Mouse (Mus musculus): ENCODE results near the gene Mettl7b. TPM values are rescaled to one million over a fixed set of nuclear protein-coding genes. Genes with fewer than 3 reads are reported as not detected.
A peak's percentile ranks its signal among the peaks of the same experiment; 100 is the strongest.

Mettl7b gene
- polyA plus RNA-seq, 1 experiment = 0.77 TPM

GRCm38 (mm10) chr10:128915550-128915949 is 45.2 kb downstream of the Mettl7b start:
- TF ChIP-seq POLR2A (IDR thresholded peaks at IDR 0.05; ENCODE audit: borderline replicate concordance, extremely low read depth, low read depth, low read length) (no peak), CTCF (IDR thresholded peaks at IDR 0.05; ENCODE audit: insufficient read depth, low read length) (no peak)
- H3K4me1 ChIP-seq (ENCODE audit: control insufficient read depth, insufficient read depth, low read length) = no peaks in the 10 kb centered on the region
- no peak overlapping the region for H3K4me3 ChIP-seq (replicated peaks; ENCODE audit: extremely low read depth, low read depth, low read length)
- 93% methylated on average over 2 of the region's 2 CpGs for WGBS
- no peak for DNase-seq

- no peak for DNase-seq
- Histone ChIP-seq H3K4me1 (ENCODE audit: control insufficient read depth, insufficient read depth, low read length) (no peaks in the 10 kb centered on the region), H3K4me3 (replicated peaks; ENCODE audit: extremely low read depth, low read depth, low read length) (no peak overlapping the region)
- WGBS = 84% methylated on average over 12 of the region's 12 CpGs
- TF ChIP-seq POLR2A (IDR thresholded peaks at IDR 0.05; ENCODE audit: borderline replicate concordance, extremely low read depth, low read depth, low read length) (0 out of 2 replicates have a peak, but pooled peaks have one; percentile 20), CTCF (IDR thresholded peaks at IDR 0.05; ENCODE audit: insufficient read depth, low read length) (no peak)
These were observed 47.1 kb downstream of the Mettl7b start for GRCm38 (mm10) chr10:128913696-128914095.

GRCm38 (mm10) chr10:128913219-128913618 is 47.6 kb downstream of the Mettl7b start:
- Histone ChIP-seq H3K4me1 (ENCODE audit: control insufficient read depth, insufficient read depth, low read length) (no peaks in the 10 kb centered on the region), H3K4me3 (replicated peaks; ENCODE audit: extremely low read depth, low read depth, low read length) (no peak overlapping the region)
- peak; percentile 87 for TF ChIP-seq CTCF (IDR thresholded peaks at IDR 0.05; ENCODE audit: insufficient read depth, low read length)
- TF ChIP-seq POLR2A (IDR thresholded peaks at IDR 0.05; ENCODE audit: borderline replicate concordance, extremely low read depth, low read depth, low read length) = no peak
- 3% methylated on average over 5 of the region's 5 CpGs for WGBS
- DNase-seq = peak; percentile 85

GRCm38 (mm10) chr10:128912791-128913190 is 48.0 kb downstream of the Mettl7b start:
- WGBS = 70% methylated on average over 4 of the region's 4 CpGs
- DNase-seq = no peak
- no peak for TF ChIP-seq CTCF (IDR thresholded peaks at IDR 0.05; ENCODE audit: insufficient read depth, low read length)
- TF ChIP-seq POLR2A (IDR thresholded peaks at IDR 0.05; ENCODE audit: borderline replicate concordance, extremely low read depth, low read depth, low read length) = no peak
- Histone ChIP-seq H3K4me1 (ENCODE audit: control insufficient read depth, insufficient read depth, low read length) (no peaks in the 10 kb centered on the region), H3K4me3 (replicated peaks; ENCODE audit: extremely low read depth, low read depth, low read length) (no peak overlapping the region)

GRCm38 (mm10) chr10:128912268-128912667 is 48.5 kb downstream of the Mettl7b start:
- TF ChIP-seq POLR2A (IDR thresholded peaks at IDR 0.05; ENCODE audit: borderline replicate concordance, extremely low read depth, low read depth, low read length) (no peak), CTCF (IDR thresholded peaks at IDR 0.05; ENCODE audit: insufficient read depth, low read length) (no peak)
- DNase-seq = no peak
- H3K4me3 ChIP-seq (replicated peaks; ENCODE audit: extremely low read depth, low read depth, low read length) = no peak overlapping the region
- 83% methylated on average over 4 of the region's 4 CpGs for WGBS
- H3K4me1 ChIP-seq (ENCODE audit: control insufficient read depth, insufficient read depth, low read length) = no peaks in the 10 kb centered on the region

GRCm38 (mm10) chr10:128911430-128911829 is 49.4 kb downstream of the Mettl7b start:
- H3K4me1 ChIP-seq (ENCODE audit: control insufficient read depth, insufficient read depth, low read length) = no peaks in the 10 kb centered on the region
- TF ChIP-seq CTCF (IDR thresholded peaks at IDR 0.05; ENCODE audit: insufficient read depth, low read length) (no peak), POLR2A (IDR thresholded peaks at IDR 0.05; ENCODE audit: borderline replicate concordance, extremely low read depth, low read depth, low read length) (no peak)
- DNase-seq = no peak
- H3K4me3 ChIP-seq (replicated peaks; ENCODE audit: extremely low read depth, low read depth, low read length) = no peak overlapping the region
- 79% methylated on average over 6 of the region's 6 CpGs for WGBS

- WGBS = 2% methylated on average over 65 of the region's 66 CpGs
- H3K4me3 ChIP-seq (replicated peaks; ENCODE audit: extremely low read depth, low read depth, low read length) = peak overlapping the region; percentile 65
- peak; percentile 54 for DNase-seq
- TF ChIP-seq CTCF (IDR thresholded peaks at IDR 0.05; ENCODE audit: insufficient read depth, low read length) = no peak
- TF ChIP-seq POLR2A (IDR thresholded peaks at IDR 0.05; ENCODE audit: borderline replicate concordance, extremely low read depth, low read depth, low read length) = no peak
- no peaks in the 10 kb centered on the region for H3K4me1 ChIP-seq (ENCODE audit: control insufficient read depth, insufficient read depth, low read length)
These were observed 50.5 kb downstream of the Mettl7b start for GRCm38 (mm10) chr10:128910066-128910841.

GRCm38 (mm10) chr10:128909567-128910028 is 51.2 kb downstream of the Mettl7b start:
- Histone ChIP-seq H3K4me3 (replicated peaks; ENCODE audit: extremely low read depth, low read depth, low read length) (peak overlapping the region; percentile 65), H3K4me1 (ENCODE audit: control insufficient read depth, insufficient read depth, low read length) (no peaks in the 10 kb centered on the region)
- TF ChIP-seq CTCF (IDR thresholded peaks at IDR 0.05; ENCODE audit: insufficient read depth, low read length) (no peak), POLR2A (IDR thresholded peaks at IDR 0.05; ENCODE audit: borderline replicate concordance, extremely low read depth, low read depth, low read length) (peak; percentile 51)
- DNase-seq = peak; percentile 81
- 3% methylated on average over 36 of the region's 41 CpGs for WGBS

- WGBS = 67% methylated on average over 13 of the region's 13 CpGs
- no peak for TF ChIP-seq CTCF (IDR thresholded peaks at IDR 0.05; ENCODE audit: insufficient read depth, low read length)
- no peak for TF ChIP-seq POLR2A (IDR thresholded peaks at IDR 0.05; ENCODE audit: borderline replicate concordance, extremely low read depth, low read depth, low read length)
- Histone ChIP-seq H3K4me3 (replicated peaks; ENCODE audit: extremely low read depth, low read depth, low read length) (peak overlapping the region; percentile 65), H3K4me1 (ENCODE audit: control insufficient read depth, insufficient read depth, low read length) (no peaks in the 10 kb centered on the region)
- no peak for DNase-seq
These were observed 51.9 kb downstream of the Mettl7b start for GRCm38 (mm10) chr10:128908778-128909448.

Other genes starting within 250 kb of the Mettl7b start
- 38.4 and 53.7 TPM in 2 replicates for gene Dgka, start 216.1 kb downstream of the Mettl7b start, polyA plus RNA-seq (2012; rRNA removed)
- 15.9 and 22.4 TPM in 2 replicates for gene Pym1, start 213.1 kb downstream of the Mettl7b start, polyA plus RNA-seq (2012; rRNA removed)
- gene Mmp19, start 170.1 kb downstream of the Mettl7b start, polyA plus RNA-seq (2012; rRNA removed) = 10.0 and 10.3 TPM in 2 replicates
- 14.8 and 22.7 TPM in 2 replicates for gene Dnajc14, start 156.9 kb downstream of the Mettl7b start, polyA plus RNA-seq (2012; rRNA removed)
- gene Tmem198b, start 156.6 kb downstream of the Mettl7b start, polyA plus RNA-seq (2012; rRNA removed) = 18.3 and 20.6 TPM in 2 replicates
- 3.4 and 9.9 TPM in 2 replicates for gene Sarnp, start 143.7 kb downstream of the Mettl7b start, polyA plus RNA-seq (2012; rRNA removed)
- gene Ormdl2, start 139.3 kb downstream of the Mettl7b start, polyA plus RNA-seq (2012; rRNA removed) = 47.5 and 64.6 TPM in 2 replicates
- gene Gdf11, start 69.3 kb downstream of the Mettl7b start, polyA plus RNA-seq (2012; rRNA removed) = 0.45 and 0.99 TPM in 2 replicates
- 110 and 132 TPM in 2 replicates for gene Cd63, start 60.0 kb downstream of the Mettl7b start, polyA plus RNA-seq (2012; rRNA removed)
- gene Rdh5, start 38.1 kb downstream of the Mettl7b start, polyA plus RNA-seq (2012; rRNA removed) = 20.1 and 20.3 TPM in 2 replicates
- gene Bloc1s1, start 37.0 kb downstream of the Mettl7b start, polyA plus RNA-seq (2012; rRNA removed) = 171 and 192 TPM in 2 replicates
- gene Itga7, start 27.2 kb downstream of the Mettl7b start, polyA plus RNA-seq (2012; rRNA removed) = 31.5 and 37.6 TPM in 2 replicates
- not detected in 2 replicates for gene Olfr9, start 28.4 kb upstream of the Mettl7b start, polyA plus RNA-seq (2012; rRNA removed)
- gene Olfr763, start 49.8 kb upstream of the Mettl7b start, polyA plus RNA-seq (2012; rRNA removed) = not detected in 2 replicates
- not detected in 2 replicates for gene Olfr764-ps1, start 78.9 kb upstream of the Mettl7b start, polyA plus RNA-seq (2012; rRNA removed)
- not detected in 2 replicates for gene Olfr765, start 89.0 kb upstream of the Mettl7b start, polyA plus RNA-seq (2012; rRNA removed)
- gene Olfr766-ps1, start 108.0 kb upstream of the Mettl7b start, polyA plus RNA-seq (2012; rRNA removed) = not detected in 2 replicates
- gene Olfr767, start 121.9 kb upstream of the Mettl7b start, polyA plus RNA-seq (2012; rRNA removed) = not detected in 2 replicates
- gene Olfr768, start 138.4 kb upstream of the Mettl7b start, polyA plus RNA-seq (2012; rRNA removed) = not detected in 2 replicates
- gene Olfr769, start 156.9 kb upstream of the Mettl7b start, polyA plus RNA-seq (2012; rRNA removed) = not detected in 2 replicates
- not detected in 2 replicates for gene Olfr770, start 178.0 kb upstream of the Mettl7b start, polyA plus RNA-seq (2012; rRNA removed)
- not detected in 2 replicates for gene Olfr771, start 203.8 kb upstream of the Mettl7b start, polyA plus RNA-seq (2012; rRNA removed)
- not detected in 2 replicates for gene Olfr772, start 216.9 kb upstream of the Mettl7b start, polyA plus RNA-seq (2012; rRNA removed)
- not detected in 2 replicates for gene Olfr773, start 226.4 kb upstream of the Mettl7b start, polyA plus RNA-seq (2012; rRNA removed)

All from lung, adult 2 months (tissue).